Mouse (Mus musculus): ENCODE measurements at regions not wholly inside any gene's neighbourhood (a gene's known extent, or its start where the extent isn't known, plus 50 kb on each side); places are given as distances from the start of the nearest gene placed in this dataset.

GRCm38 (mm10) chr8:46397081-46397480 is 73.8 kb upstream of the Acsl1 start:
- no peak for TF ChIP-seq CTCF (IDR thresholded peaks at IDR 0.05; ENCODE audit: low read depth, low read length)
- no peak for TF ChIP-seq GATA1 (IDR thresholded peaks at IDR 0.05; ENCODE audit: borderline replicate concordance, low read length)
